Comparison of ENCODE assay signal across 8 mouse cellular contexts in the genomic region with DNA sequence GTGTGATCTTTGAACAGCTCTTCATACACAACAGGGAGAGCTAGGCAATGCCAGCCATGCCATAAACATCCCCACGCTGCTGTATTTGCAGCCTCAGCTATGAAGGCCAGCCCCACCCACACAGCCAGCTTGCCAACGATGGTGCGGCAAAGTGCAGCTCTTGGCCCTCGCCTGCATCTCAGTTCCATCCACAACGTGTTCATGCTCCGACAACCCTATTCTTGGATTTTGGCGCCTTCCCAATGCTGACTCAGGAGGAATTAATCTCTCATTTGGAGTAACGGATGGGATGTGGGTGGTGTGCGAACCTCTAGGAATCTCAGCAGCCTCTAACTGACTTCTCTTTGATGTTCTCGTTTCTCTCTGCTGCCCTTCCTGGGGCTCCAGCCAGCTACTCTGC. TPM values are rescaled to one million over a fixed set of nuclear protein-coding genes. Genes with fewer than 3 reads are reported as not detected.
DNase-seq lines count a peak whose midpoint lies in the region; ATAC-seq lines count a peak whose summit lies in the region.
"Had no signal": no experiment of that assay in that cellular context is flagged by ENCODE, and none has a peak within 500 bp of the region (broad histone marks: within the 10 kb centered on the region; RNA-seq: fewer than 3 reads in every experiment).

No protein-coding gene starts in this region.

- no peak overlapping the region for H3K4me3 ChIP-seq in kidney, embryonic 14.5 days (ENCODE audit: low read length)
- H3K4me3 ChIP-seq: heart, embryonic 13.5 days had no signal

- peak; percentile 21 to 42 for DNase-seq in kidney, postnatal 36 days
- DNase-seq in brain, adult 2 months (ENCODE audit: low read depth, low spot score) = peak; percentile 95
- DNase-seq in layer of hippocampus, adult 18-20 months (ENCODE audit: low spot score in 2 of 2) = peak; percentile 90 to 96
- DNase-seq in lung, postnatal 4 days = peak; percentile 41 to 64
- no peak for DNase-seq in thymus, adult 18-20 months
- no peak for DNase-seq in B cell, adult 2 months

- H3K9me3 ChIP-seq in kidney, embryonic 14.5 days (ENCODE audit: control insufficient read depth, low read length) = no peaks in the 10 kb centered on the region
- H3K9me3 ChIP-seq: heart, embryonic 13.5 days had no signal

- no peak for ATAC-seq in kidney, embryonic 14.5 days (ENCODE audit: low FRiP score, low TSS enrichment)

- H3K27ac ChIP-seq in kidney, embryonic 14.5 days (ENCODE audit: low read depth, low read length) = no peak overlapping the region
- H3K27ac ChIP-seq: heart, embryonic 13.5 days had no signal

- 66% methylated on average over 10 of the region's 10 CpGs for WGBS in kidney, embryonic 14.5 days

- H3K36me3 ChIP-seq in kidney, embryonic 14.5 days (ENCODE audit: control insufficient read depth, insufficient read depth, low read length) = no peaks in the 10 kb centered on the region
- H3K36me3 ChIP-seq: heart, embryonic 13.5 days had no signal

- no peaks in the 10 kb centered on the region for H3K27me3 ChIP-seq in kidney, embryonic 14.5 days (ENCODE audit: control insufficient read depth, insufficient read depth, low read length)

- no peak overlapping the region for H3K9ac ChIP-seq in kidney, embryonic 14.5 days (ENCODE audit: low read depth, low read length)
- H3K9ac ChIP-seq: heart, embryonic 13.5 days had no signal

- peaks cover 6% of the 10 kb centered on the region; the same call in 1 of the 2 replicates for H3K4me1 ChIP-seq in kidney, embryonic 14.5 days (ENCODE audit: control insufficient read depth, insufficient read depth, low read length)

- H3K4me2 ChIP-seq in kidney, embryonic 14.5 days (replicated peaks; ENCODE audit: low read depth, low read length) = no peak overlapping the region
- H3K4me2 ChIP-seq: heart, embryonic 13.5 days had no signal

RNA-seq across cellular contexts. Expression of gene Chst3, which starts 46.0 kb away (rescaled TPM):
- 1.0 and 1.1 TPM in 2 replicates for polyA plus RNA-seq in kidney, embryonic 14.5 days (2014; fragmentation: Nextera tagmentation; extraction: Ambion mirVana)
- 1 to 10 TPM; 1.2 TPM for total RNA-seq in layer of hippocampus, adult 18-20 months (2021)

Comparison
In these comparisons a context has a peak if more than half of its experiments do, and no peak if none do; other contexts are left out.
1. DNase-seq: peak in kidney, postnatal 36 days (2 of 2), brain, adult 2 months (single experiment), layer of hippocampus, adult 18-20 months (2 of 2) and lung, postnatal 4 days (2 of 2); none in thymus, adult 18-20 months (0 of 2) and B cell, adult 2 months (0 of 2).